Mouse (Mus musculus) ES-Bruce4 (cell line): ENCODE measurements around the gene Gm17374. TPM values are rescaled to one million over a fixed set of nuclear protein-coding genes. Genes with fewer than 3 reads are reported as not detected.
"Not testable (repeated sequence)": the region's sequence is repeated elsewhere in the genome, so short reads cannot be mapped to it uniquely, and the experiment has no call there.

ENCODE experiments used
- H3K27ac ChIP-seq: 2 replicates; pipeline ENCODE4 v1.5.1; 2012; ENCODE audit warnings: low read length, inconsistent platforms; ENCODE audit not compliant: insufficient read depth
- H3K27me3 ChIP-seq: 2 replicates; pipeline ENCODE4 v1.6.1; 2012; ENCODE audit warnings: mild to moderate bottlenecking, low read length, inconsistent platforms; ENCODE audit not compliant: control insufficient read depth, poor library complexity, insufficient read depth, severe bottlenecking
- H3K36me3 ChIP-seq: 2 replicates; pipeline ENCODE4 v1.6.1; 2012; ENCODE audit warnings: inconsistent platforms, mild to moderate bottlenecking, low read length, moderate library complexity; ENCODE audit not compliant: control insufficient read depth, poor library complexity, insufficient read depth, severe bottlenecking
- H3K4me1 ChIP-seq: one replicate; pipeline ENCODE4 v1.8.1; 2011; ENCODE audit warnings: low read length; ENCODE audit not compliant: control insufficient read depth, insufficient read depth
- H3K4me3 ChIP-seq: 2 replicates; pipeline ENCODE4 v1.5.1; 2011; ENCODE audit warnings: low read depth, mild to moderate bottlenecking, low read length
- H3K9ac ChIP-seq: 2 replicates; pipeline ENCODE4 v1.6.1; 2012; ENCODE audit warnings: low read depth, mild to moderate bottlenecking, inconsistent platforms; ENCODE audit not compliant: poor library complexity, severe bottlenecking
- H3K9me3 ChIP-seq: replicated peaks from 2 replicates; pipeline ENCODE4 v1.6.1; 2012; ENCODE audit warnings: mild to moderate bottlenecking, low read length, inconsistent platforms; ENCODE audit not compliant: control insufficient read depth, poor library complexity, insufficient read depth, severe bottlenecking
- CTCF ChIP-seq: IDR thresholded peaks from one replicate; pipeline ENCODE4 v1.8.1; 2011; ENCODE audit warnings: low read depth, low read length
- EP300 ChIP-seq: IDR thresholded peaks from 2 replicates; pipeline ENCODE4 v1.6.1; 2011; ENCODE audit warnings: low read depth, low read length; ENCODE audit not compliant: insufficient read depth
- POLR2A ChIP-seq: IDR thresholded peaks from one replicate; pipeline ENCODE4 v1.8.1; 2011; ENCODE audit warnings: low read length; ENCODE audit not compliant: insufficient read depth
- polyA plus RNA-seq: library from polyadenylated mRNA; stranded (reverse); fragments of >200 nt; gene quantifications from 2 replicates; pipeline ENCODE4 v1.2.4, GENCODE M21; 2011; ENCODE audit warnings: low read depth; ENCODE audit not compliant: missing spikeins, insufficient read depth, insufficient read length

The Gm17374 gene
- polyA plus RNA-seq = not detected in 2 replicates

- H3K36me3 ChIP-seq = peaks cover 36% of the 10 kb centered on the region
- not testable (repeated sequence) for H3K9ac ChIP-seq, H3K4me1 ChIP-seq, H3K27ac ChIP-seq, H3K27me3 ChIP-seq, H3K4me3 ChIP-seq, H3K9me3 ChIP-seq
Observed at GRCm38 (mm10) chr2:140151743-140152142, at the start of gene Gm17374. Gm17374 (plus strand) TSS chr2:140152043.

- no peak overlapping the region for H3K9ac ChIP-seq
- no peak overlapping the region for H3K4me3 ChIP-seq
- no peak for TF ChIP-seq EP300
- no peak for TF ChIP-seq CTCF
- no peak for TF ChIP-seq POLR2A
- no peak overlapping the region for H3K27ac ChIP-seq
- H3K27me3 ChIP-seq = no peaks in the 10 kb centered on the region
- no peaks in the 10 kb centered on the region for H3K9me3 ChIP-seq
- H3K36me3 ChIP-seq = no peaks in the 10 kb centered on the region
- H3K4me1 ChIP-seq = no peaks in the 10 kb centered on the region
Observed at GRCm38 (mm10) chr2:140104951-140105350, 46.9 kb upstream of the Gm17374 start.

GRCm38 (mm10) chr2:140107641-140108040 lies 44.2 kb upstream of the Gm17374 start:
- no peaks in the 10 kb centered on the region for H3K4me1 ChIP-seq
- no peaks in the 10 kb centered on the region for H3K27me3 ChIP-seq
- no peak overlapping the region for H3K27ac ChIP-seq
- no peak for TF ChIP-seq CTCF
- H3K9me3 ChIP-seq = no peaks in the 10 kb centered on the region
- no peaks in the 10 kb centered on the region for H3K36me3 ChIP-seq
- no peak overlapping the region for H3K9ac ChIP-seq
- H3K4me3 ChIP-seq = no peak overlapping the region

GRCm38 (mm10) chr2:140108945-140109344 lies 42.9 kb upstream of the Gm17374 start:
- H3K27me3 ChIP-seq = no peaks in the 10 kb centered on the region
- no peak overlapping the region for H3K27ac ChIP-seq
- H3K9me3 ChIP-seq = no peaks in the 10 kb centered on the region
- H3K4me1 ChIP-seq = no peaks in the 10 kb centered on the region
- H3K36me3 ChIP-seq = no peaks in the 10 kb centered on the region
- no peak overlapping the region for H3K4me3 ChIP-seq
- no peak for TF ChIP-seq POLR2A
- TF ChIP-seq CTCF = no peak
- TF ChIP-seq EP300 = no peak
- no peak overlapping the region for H3K9ac ChIP-seq

GRCm38 (mm10) chr2:140113851-140114250 lies 38.0 kb upstream of the Gm17374 start:
- H3K36me3 ChIP-seq = no peaks in the 10 kb centered on the region
- H3K4me3 ChIP-seq = no peak overlapping the region
- TF ChIP-seq POLR2A = no peak

GRCm38 (mm10) chr2:140125516-140125915 lies 26.3 kb upstream of the Gm17374 start:
- no peaks in the 10 kb centered on the region for H3K27me3 ChIP-seq
- H3K9me3 ChIP-seq = peaks cover 9% of the 10 kb centered on the region; the same call in 1 of the 2 replicates
- no peaks in the 10 kb centered on the region for H3K4me1 ChIP-seq
- H3K27ac ChIP-seq = no peak overlapping the region
- TF ChIP-seq POLR2A (no peak), CTCF (no peak), EP300 (no peak)
- no peak overlapping the region for H3K9ac ChIP-seq
- H3K4me3 ChIP-seq = no peak overlapping the region
- H3K36me3 ChIP-seq = peaks cover 42% of the 10 kb centered on the region

More at GRCm38 (mm10) chr2:140113851-140114250, 38.0 kb upstream of the Gm17374 start:
- Histone ChIP-seq H3K9me3 (no peaks in the 10 kb centered on the region), H3K27me3 (no peaks in the 10 kb centered on the region), H3K9ac (no peak overlapping the region), H3K27ac (no peak overlapping the region), H3K4me1 (no peaks in the 10 kb centered on the region)
